Mouse (Mus musculus): ENCODE results near the gene Ltb4r1. TPM values are rescaled to one million over a fixed set of nuclear protein-coding genes. Genes with fewer than 3 reads are reported as not detected.

The Ltb4r1 gene
- polyA plus RNA-seq, 1 experiment = 77.0 TPM

DNA sequence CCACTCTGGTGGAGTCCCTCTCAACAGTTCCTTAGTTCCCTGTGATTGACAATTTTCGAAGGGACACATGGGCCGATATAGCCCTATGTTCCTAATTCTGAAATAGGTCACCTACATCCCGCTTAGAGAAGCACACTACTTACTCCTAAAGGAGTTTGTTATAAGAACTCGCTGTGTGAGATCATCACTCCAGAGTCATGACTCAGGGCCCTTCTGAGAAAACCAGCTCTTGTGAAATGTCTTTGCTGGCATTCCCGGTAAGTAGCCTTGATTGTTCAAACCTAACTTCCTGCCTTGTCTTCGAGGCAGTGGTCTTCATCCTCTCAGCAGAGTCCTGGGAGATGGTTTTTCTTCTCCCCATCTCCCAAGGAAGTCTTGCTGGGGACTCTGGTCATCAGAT, 2.8 kb downstream of the Ltb4r1 start:
- Histone ChIP-seq H3K4me3 (replicated peaks; ENCODE audit: control insufficient read depth, low read depth, low read length) (no peak overlapping the region), H3K4me1 (ENCODE audit: control insufficient read depth, insufficient read depth, low read length) (peaks cover 2% of the 10 kb centered on the region; the same call in 1 of the 2 replicates)
- TF ChIP-seq POLR2A (IDR thresholded peaks at IDR 0.05; ENCODE audit: borderline replicate concordance, control insufficient read depth, low read depth, low read length) = no peak
- no peak for TF ChIP-seq CTCF (IDR thresholded peaks at IDR 0.05; ENCODE audit: control insufficient read depth, insufficient read depth, low read length)

DNA sequence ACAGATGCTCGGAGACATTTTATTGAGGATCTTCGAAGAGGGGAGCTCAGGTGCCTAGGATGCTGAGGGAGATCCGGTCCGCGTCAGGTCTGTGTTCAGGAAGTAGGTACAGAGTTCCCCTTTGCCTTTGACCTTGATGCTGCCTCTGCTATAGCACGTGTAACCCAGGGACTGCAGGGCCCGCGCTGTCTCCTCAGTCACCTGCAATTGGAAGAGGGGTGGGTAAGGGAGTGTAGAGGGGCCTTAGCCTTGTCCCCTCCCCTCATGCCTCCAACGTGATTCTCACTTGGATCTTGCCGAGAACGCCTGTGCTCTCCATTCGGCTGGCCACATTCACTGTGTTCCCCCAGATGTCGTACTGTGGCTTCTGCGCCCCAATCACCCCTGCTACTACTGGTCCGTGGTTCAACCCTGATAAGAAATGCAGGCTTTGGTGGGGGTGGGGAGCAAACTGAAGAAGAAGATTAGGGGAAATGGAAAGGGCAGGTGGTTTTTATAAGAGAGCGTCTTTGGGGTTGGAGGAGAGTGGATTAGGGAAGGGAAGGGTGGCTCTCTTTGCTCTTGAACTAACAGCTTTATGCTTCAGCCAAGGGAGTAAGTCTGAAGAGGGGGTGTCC, 3.4 kb downstream of the Ltb4r1 start:
- Histone ChIP-seq H3K27ac (ENCODE audit: control insufficient read depth, insufficient read depth, low read depth, low read length, poor library complexity) (no peak overlapping the region), H3K4me1 (ENCODE audit: control insufficient read depth, insufficient read depth, low read length) (peaks cover 1% of the 10 kb centered on the region; the same call in 1 of the 2 replicates), H3K4me3 (replicated peaks; ENCODE audit: control insufficient read depth, low read depth, low read length) (no peak overlapping the region)
- 58% methylated on average over 16 of the region's 16 CpGs for WGBS
- TF ChIP-seq CTCF (IDR thresholded peaks at IDR 0.05; ENCODE audit: control insufficient read depth, insufficient read depth, low read length) (no peak), POLR2A (IDR thresholded peaks at IDR 0.05; ENCODE audit: borderline replicate concordance, control insufficient read depth, low read depth, low read length) (no peak)

More for the DNA sequence above, 2.8 kb downstream of the Ltb4r1 start:
- 58% methylated on average over 6 of the region's 6 CpGs for WGBS
- H3K27ac ChIP-seq (ENCODE audit: control insufficient read depth, insufficient read depth, low read depth, low read length, poor library complexity) = no peak overlapping the region

DNA sequence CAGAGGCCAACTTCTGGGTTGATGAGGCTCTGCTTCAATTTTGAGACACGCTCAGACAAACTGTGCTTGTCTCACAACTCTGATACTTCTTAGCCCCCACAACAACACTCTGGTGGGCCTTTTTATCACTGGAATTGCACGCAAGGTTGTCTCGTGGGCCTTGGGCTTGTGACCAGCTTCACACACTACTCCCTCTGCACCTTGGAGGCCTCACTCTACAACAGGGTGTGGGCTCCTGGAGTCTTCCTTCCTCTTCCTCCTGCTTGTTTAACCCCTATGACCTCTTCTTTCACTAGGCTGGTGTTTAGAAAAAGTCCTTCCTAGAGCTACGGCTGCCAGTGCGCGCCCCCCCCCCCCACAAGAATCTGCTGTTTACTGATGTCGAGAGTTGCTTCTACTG, 10.9 kb downstream of the Ltb4r1 start:
- WGBS = 59% methylated on average over 7 of the region's 7 CpGs
- no peak overlapping the region for H3K4me3 ChIP-seq (replicated peaks; ENCODE audit: control insufficient read depth, low read depth, low read length)
- H3K4me1 ChIP-seq (ENCODE audit: control insufficient read depth, insufficient read depth, low read length) = peaks cover 3% of the 10 kb centered on the region; the same call in 1 of the 2 replicates
- no peak overlapping the region for H3K27ac ChIP-seq (ENCODE audit: control insufficient read depth, insufficient read depth, low read depth, low read length, poor library complexity)
- TF ChIP-seq POLR2A (IDR thresholded peaks at IDR 0.05; ENCODE audit: borderline replicate concordance, control insufficient read depth, low read depth, low read length) (no peak), CTCF (IDR thresholded peaks at IDR 0.05; ENCODE audit: control insufficient read depth, insufficient read depth, low read length) (no peak)

DNA sequence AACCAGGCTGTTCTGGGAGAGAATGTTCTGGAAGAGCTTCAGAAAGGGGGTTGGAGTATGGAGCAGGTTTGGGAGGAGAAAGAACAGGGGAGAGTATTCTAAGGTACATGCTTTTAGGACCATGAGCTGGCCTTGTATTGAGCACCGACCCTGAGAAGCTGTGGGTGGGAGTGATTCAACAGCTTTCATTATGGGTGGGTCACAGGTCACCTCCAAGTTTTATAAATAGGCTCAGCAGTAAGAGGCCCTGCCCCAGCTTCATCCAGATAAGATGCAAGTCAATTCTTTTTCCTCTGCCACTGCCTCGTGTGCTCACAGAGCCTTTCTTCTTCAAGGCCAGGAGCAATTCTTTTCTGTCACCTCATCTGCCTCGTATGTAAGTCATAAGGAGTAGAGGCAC, 11.4 kb downstream of the Ltb4r1 start:
- no peak overlapping the region for H3K4me3 ChIP-seq (replicated peaks; ENCODE audit: control insufficient read depth, low read depth, low read length)
- H3K4me1 ChIP-seq (ENCODE audit: control insufficient read depth, insufficient read depth, low read length) = peaks cover 3% of the 10 kb centered on the region; the same call in 1 of the 2 replicates
- TF ChIP-seq POLR2A (IDR thresholded peaks at IDR 0.05; ENCODE audit: borderline replicate concordance, control insufficient read depth, low read depth, low read length) (no peak), CTCF (IDR thresholded peaks at IDR 0.05; ENCODE audit: control insufficient read depth, insufficient read depth, low read length) (no peak)
- H3K27ac ChIP-seq (ENCODE audit: control insufficient read depth, insufficient read depth, low read depth, low read length, poor library complexity) = no peak overlapping the region
- WGBS = 41% methylated on average over 3 of the region's 3 CpGs

DNA sequence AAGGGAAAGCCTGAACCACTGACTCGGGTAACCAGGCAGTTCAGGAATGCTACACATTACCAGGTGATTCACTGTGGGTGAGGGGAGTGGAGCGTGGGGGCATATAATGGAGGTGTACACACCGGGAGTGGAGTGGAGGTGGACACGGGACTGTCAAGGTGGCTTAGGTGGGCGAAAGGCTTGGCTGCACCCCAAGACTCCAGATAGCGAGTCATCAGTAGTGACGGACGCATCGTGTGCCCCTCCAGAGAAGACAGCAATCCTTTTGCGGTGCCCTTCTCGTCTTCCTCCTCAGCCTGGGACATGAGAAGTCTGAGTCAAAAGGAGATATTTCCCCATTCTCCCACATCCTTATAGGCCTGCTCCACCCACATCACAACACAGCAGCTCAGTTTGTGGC, 12.0 kb downstream of the Ltb4r1 start:
- TF ChIP-seq POLR2A (IDR thresholded peaks at IDR 0.05; ENCODE audit: borderline replicate concordance, control insufficient read depth, low read depth, low read length) (no peak), CTCF (IDR thresholded peaks at IDR 0.05; ENCODE audit: control insufficient read depth, insufficient read depth, low read length) (no peak)
- peaks cover 3% of the 10 kb centered on the region; the same call in 1 of the 2 replicates for H3K4me1 ChIP-seq (ENCODE audit: control insufficient read depth, insufficient read depth, low read length)
- WGBS = 68% methylated on average over 11 of the region's 11 CpGs
- no peak overlapping the region for H3K4me3 ChIP-seq (replicated peaks; ENCODE audit: control insufficient read depth, low read depth, low read length)
- H3K27ac ChIP-seq (ENCODE audit: control insufficient read depth, insufficient read depth, low read depth, low read length, poor library complexity) = no peak overlapping the region

DNA sequence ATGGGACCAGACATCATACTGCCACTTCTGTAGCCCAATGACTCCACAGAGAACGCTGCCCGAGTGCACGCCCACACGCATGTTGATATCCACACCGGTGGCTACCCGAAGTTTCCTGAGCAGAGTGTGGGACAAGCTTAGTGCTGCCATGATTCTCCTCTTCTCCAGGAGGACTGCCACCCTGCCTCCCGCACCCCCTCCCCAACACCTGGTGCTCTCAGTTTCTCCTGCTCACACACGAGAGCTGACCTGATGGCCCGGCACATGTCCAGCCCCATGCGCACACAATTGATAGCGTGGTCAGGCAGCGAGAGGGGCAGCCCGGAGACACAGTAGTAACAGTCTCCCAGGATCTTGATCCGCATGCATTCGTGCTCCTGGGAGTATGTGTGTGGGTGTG, 12.9 kb downstream of the Ltb4r1 start:
- Histone ChIP-seq H3K4me3 (replicated peaks; ENCODE audit: control insufficient read depth, low read depth, low read length) (no peak overlapping the region), H3K27ac (ENCODE audit: control insufficient read depth, insufficient read depth, low read depth, low read length, poor library complexity) (no peak overlapping the region), H3K4me1 (ENCODE audit: control insufficient read depth, insufficient read depth, low read length) (peaks cover 3% of the 10 kb centered on the region; the same call in 1 of the 2 replicates)
- TF ChIP-seq CTCF (IDR thresholded peaks at IDR 0.05; ENCODE audit: control insufficient read depth, insufficient read depth, low read length) (no peak), POLR2A (IDR thresholded peaks at IDR 0.05; ENCODE audit: borderline replicate concordance, control insufficient read depth, low read depth, low read length) (no peak)
- 89% methylated on average over 15 of the region's 15 CpGs for WGBS

DNA sequence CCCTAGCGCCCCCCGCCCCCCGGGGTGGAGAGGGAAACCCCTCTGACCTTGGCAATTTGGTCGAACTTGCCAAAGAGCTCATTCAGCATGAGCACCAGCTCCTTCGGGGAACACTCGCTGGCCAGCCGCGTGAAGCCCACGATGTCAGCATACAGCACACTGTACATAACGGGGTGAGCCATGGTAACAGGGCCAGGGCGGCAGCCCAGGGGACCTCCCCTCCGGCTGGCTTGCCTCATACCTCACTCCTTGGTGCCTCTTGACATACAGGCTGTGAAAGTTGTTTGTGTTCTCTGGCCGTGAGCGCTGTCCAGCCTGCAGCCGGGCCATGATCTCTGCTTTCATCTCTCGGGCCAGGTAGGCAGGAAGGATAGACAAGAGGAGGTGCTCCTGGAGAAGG, 13.9 kb downstream of the Ltb4r1 start:
- H3K27ac ChIP-seq (ENCODE audit: control insufficient read depth, insufficient read depth, low read depth, low read length, poor library complexity) = no peak overlapping the region
- H3K4me3 ChIP-seq (replicated peaks; ENCODE audit: control insufficient read depth, low read depth, low read length) = no peak overlapping the region
- peaks cover 3% of the 10 kb centered on the region; the same call in 1 of the 2 replicates for H3K4me1 ChIP-seq (ENCODE audit: control insufficient read depth, insufficient read depth, low read length)
- 87% methylated on average over 16 of the region's 16 CpGs for WGBS
- TF ChIP-seq POLR2A (IDR thresholded peaks at IDR 0.05; ENCODE audit: borderline replicate concordance, control insufficient read depth, low read depth, low read length) (no peak), CTCF (IDR thresholded peaks at IDR 0.05; ENCODE audit: control insufficient read depth, insufficient read depth, low read length) (no peak)

DNA sequence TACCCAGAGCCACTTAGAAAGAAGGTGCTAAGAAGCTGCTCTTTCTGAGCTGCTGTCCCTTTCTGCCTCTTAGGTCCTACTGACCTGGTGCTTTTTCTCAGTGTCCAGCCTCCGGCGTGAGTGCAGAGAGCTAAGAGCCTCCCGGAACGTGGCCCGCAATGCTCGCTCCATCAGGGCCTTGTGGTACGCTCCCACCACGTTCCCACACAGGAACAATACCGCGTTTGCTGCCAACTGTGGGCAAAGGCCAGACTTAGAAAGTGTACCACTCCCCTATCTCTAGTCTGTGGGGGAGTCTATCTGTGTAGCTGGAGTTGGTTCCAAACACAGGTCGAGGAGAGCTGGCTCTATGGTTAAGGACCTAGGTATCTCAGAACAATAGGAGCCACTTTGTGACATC, 15.0 kb downstream of the Ltb4r1 start:
- no peak overlapping the region for H3K4me3 ChIP-seq (replicated peaks; ENCODE audit: control insufficient read depth, low read depth, low read length)
- H3K4me1 ChIP-seq (ENCODE audit: control insufficient read depth, insufficient read depth, low read length) = peaks cover 3% of the 10 kb centered on the region; the same call in 1 of the 2 replicates
- no peak overlapping the region for H3K27ac ChIP-seq (ENCODE audit: control insufficient read depth, insufficient read depth, low read depth, low read length, poor library complexity)
- WGBS = 73% methylated on average over 11 of the region's 11 CpGs
- no peak for TF ChIP-seq CTCF (IDR thresholded peaks at IDR 0.05; ENCODE audit: control insufficient read depth, insufficient read depth, low read length)
- TF ChIP-seq POLR2A (IDR thresholded peaks at IDR 0.05; ENCODE audit: borderline replicate concordance, control insufficient read depth, low read depth, low read length) = no peak

All from bone marrow, adult 2 months (tissue).